Mouse (Mus musculus): ENCODE results near the gene Cmtm8.

Cmtm8 gene

GRCm38 (mm10) chr9:114752863-114753484 is 91.0 kb downstream of the Cmtm8 start:
- peak; percentile 96 to 98 for DNase-seq (ENCODE audit: low spot score in 2 of 2)

DNA sequence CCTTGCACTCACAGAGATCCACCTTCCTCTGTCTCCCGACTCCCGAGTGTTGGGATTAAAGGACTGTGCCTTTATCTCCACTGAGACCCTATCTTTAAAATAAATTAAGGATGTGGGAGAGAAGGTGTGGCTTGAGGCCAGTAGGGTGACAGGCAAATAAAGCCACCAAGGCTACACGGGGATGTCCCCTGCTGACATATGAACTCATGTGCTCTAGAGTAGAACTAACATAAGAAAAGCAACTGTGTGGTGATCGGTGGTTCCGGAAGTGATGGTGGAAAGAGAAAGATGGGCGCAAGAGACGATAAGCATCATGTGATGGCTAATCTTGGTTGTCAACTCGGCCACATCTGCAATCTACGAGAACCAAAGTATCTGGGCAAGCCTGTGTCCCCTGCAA is 91.6 kb downstream of the Cmtm8 start:
- DNase-seq (ENCODE audit: low spot score in 2 of 2) = no peak

- DNase-seq (ENCODE audit: low spot score in 2 of 2) = no peak
These were observed 92.4 kb downstream of the Cmtm8 start for GRCm38 (mm10) chr9:114751582-114751981.

DNA sequence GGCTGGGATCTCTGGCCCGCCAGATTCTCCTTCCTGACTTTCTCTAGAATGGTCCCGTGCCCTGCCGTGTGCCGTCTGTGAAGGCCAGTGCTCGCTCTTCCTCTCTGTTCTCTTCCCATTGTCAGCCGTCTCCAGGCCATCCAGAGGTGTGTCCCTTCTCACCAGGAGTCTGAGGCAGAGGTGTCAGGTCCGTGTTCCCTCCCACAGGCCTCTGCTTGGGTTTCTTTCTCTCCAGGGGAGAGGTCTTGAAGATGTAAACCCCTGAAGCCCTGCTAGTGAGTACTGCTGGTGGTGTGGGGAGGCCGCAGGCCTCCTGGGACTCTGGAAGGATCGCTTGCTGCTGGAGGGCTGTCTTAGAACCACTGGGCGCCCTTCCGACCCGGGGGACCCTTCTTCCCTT is 96.5 kb downstream of the Cmtm8 start:
- DNase-seq (ENCODE audit: low spot score in 2 of 2) = no peak

- no peak for DNase-seq (ENCODE audit: low spot score in 2 of 2)
These were observed 96.9 kb downstream of the Cmtm8 start for GRCm38 (mm10) chr9:114747012-114747411.

DNA sequence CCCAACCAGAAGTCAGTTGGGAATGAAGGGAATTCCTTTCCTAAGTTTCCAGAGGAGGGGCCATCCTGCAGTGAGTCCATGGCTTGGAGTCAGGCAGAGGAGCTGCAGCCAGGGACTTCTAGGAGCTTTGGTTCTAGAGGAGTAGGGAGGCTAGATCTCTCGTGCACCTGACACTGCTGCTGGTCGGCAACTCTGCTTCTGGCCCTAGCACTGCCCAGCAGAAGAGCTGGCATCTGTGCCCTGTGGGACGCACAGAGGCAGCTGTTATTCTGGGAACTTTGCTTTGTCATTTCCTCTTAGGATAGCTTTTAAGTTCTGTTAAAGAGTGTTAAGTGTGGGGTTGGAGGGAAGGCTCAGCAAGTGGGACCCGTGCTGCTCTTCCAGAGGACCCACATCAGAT is 98.3 kb downstream of the Cmtm8 start:
- no peak for DNase-seq (ENCODE audit: low spot score in 2 of 2)

DNA sequence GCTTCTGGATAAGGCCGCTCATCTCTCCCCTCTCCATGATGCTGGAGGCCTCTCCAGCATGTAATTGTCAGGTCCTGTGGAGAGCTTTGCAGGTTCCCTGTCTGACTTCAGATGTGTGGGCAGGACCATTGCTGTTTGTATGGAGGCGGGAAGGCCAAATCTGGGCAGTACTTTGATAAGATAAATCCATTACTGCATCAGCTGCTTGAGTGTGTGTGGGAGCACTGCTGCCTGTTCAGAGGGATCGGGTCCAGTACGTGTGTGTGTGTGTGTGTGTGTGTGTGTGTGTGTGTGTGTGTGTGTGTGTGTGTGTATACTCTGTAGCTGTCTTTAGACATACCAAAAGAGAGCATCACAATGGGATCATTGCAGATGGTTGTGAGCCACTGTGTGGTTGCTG is 98.8 kb downstream of the Cmtm8 start:
- no peak for DNase-seq (ENCODE audit: low spot score in 2 of 2)

GRCm38 (mm10) chr9:114742731-114743130 is 101.2 kb downstream of the Cmtm8 start:
- DNase-seq (ENCODE audit: low spot score in 2 of 2) = no peak

GRCm38 (mm10) chr9:114740336-114740735 is 103.6 kb downstream of the Cmtm8 start:
- DNase-seq (ENCODE audit: low spot score in 2 of 2) = no peak
